Mouse (Mus musculus) hindbrain, embryonic 16.5 days (tissue): ENCODE data around the gene Blm. TPM values are rescaled to one million over a fixed set of nuclear protein-coding genes. Genes with fewer than 3 reads are reported as not detected.

ENCODE experiments used
- ATAC-seq: fragments of 200-750 bp; cut with Nextera tagmentation; 2 replicates; pipeline ENCODE4 v1.8.0; 2017; ENCODE audit warnings: moderate TSS enrichment, moderate library complexity
- H3K27ac ChIP-seq: fragments of 300-500 bp; sonication (generic); 2 replicates; pipeline ENCODE4 v1.5.1; 2014; ENCODE audit warnings: low read depth, mild to moderate bottlenecking, control low read depth, low read length, moderate library complexity
- H3K27me3 ChIP-seq: fragments of 300-500 bp; sonication (generic); replicated peaks from 2 replicates; pipeline ENCODE4 v1.6.1; 2014; ENCODE audit warnings: low read length; ENCODE audit not compliant: control insufficient read depth, insufficient read depth
- H3K36me3 ChIP-seq: fragments of 300-500 bp; sonication (generic); 2 replicates; pipeline ENCODE4 v1.6.1; 2014; ENCODE audit warnings: mild to moderate bottlenecking, low read length, moderate library complexity, mixed read lengths; ENCODE audit not compliant: control insufficient read depth, insufficient read depth
- H3K4me1 ChIP-seq: fragments of 300-500 bp; sonication (generic); 2 replicates; pipeline ENCODE4 v1.6.1; 2014; ENCODE audit warnings: low read depth, low read length; ENCODE audit not compliant: control insufficient read depth, insufficient read depth
- H3K4me2 ChIP-seq: fragments of 300-500 bp; sonication (generic); 2 replicates; pipeline ENCODE4 v1.6.1; 2014; ENCODE audit warnings: mild to moderate bottlenecking, low read length, control low read depth, moderate library complexity
- H3K4me3 ChIP-seq: fragments of 300-500 bp; sonication (generic); 2 replicates; pipeline ENCODE4 v1.5.1; 2014; ENCODE audit warnings: mild to moderate bottlenecking, low read length, control low read depth, moderate library complexity
- H3K9ac ChIP-seq: fragments of 300-500 bp; sonication (generic); 2 replicates; pipeline ENCODE4 v1.6.1; 2014; ENCODE audit warnings: low read depth, mild to moderate bottlenecking, control low read depth, low read length, moderate library complexity
- H3K9me3 ChIP-seq: fragments of 300-500 bp; sonication (generic); 2 replicates; pipeline ENCODE4 v1.6.1; 2014; ENCODE audit warnings: mild to moderate bottlenecking, low read length, moderate library complexity; ENCODE audit not compliant: control insufficient read depth
- WGBS: fragments of 180-500 bp; shearing (Covaris S2); extraction: QIAGEN DNeasy Blood & Tissue Kit; methylation state at CpG from one replicate; pipeline ENCODE4 v1.1.7; 2014; 5-methylcytosine and 5-hydroxymethylcytosine counted together
- polyA plus RNA-seq: library from polyadenylated mRNA; unstranded; fragments of >200 nt; fragmentation: Nextera tagmentation; extraction: Ambion mirVana; gene quantifications from 2 replicates; pipeline ENCODE4 v1.2.1, GENCODE M21; 2015

Blm gene
- polyA plus RNA-seq, 1 experiment from 2014 or later: 7.3 TPM

DNA sequence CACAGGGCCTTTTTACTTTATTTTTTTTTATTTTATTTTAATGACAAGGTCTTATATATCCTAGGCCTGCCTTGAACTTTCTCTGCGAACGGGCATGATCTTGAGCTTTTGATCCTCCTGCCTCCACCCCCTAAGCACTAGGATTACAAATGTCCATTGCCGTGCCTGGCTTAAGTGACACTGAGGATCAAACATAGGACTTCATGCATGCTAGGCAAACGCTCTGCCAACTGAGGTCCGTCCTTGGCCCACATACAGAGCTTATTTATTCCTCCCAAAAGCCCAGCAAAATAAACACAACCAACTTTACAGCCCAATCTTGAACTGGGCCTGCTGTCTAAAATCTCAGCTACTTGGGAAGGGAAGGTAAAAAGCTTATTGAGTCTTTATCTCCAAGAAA, 122.1 kb downstream of the Blm start:
- H3K4me2 ChIP-seq: no peak overlapping the region
- H3K36me3 ChIP-seq: no peaks in the 10 kb centered on the region
- 70% methylated on average over 5 of the region's 5 CpGs for WGBS
- H3K27ac ChIP-seq: no peak overlapping the region
- no peak overlapping the region for H3K9ac ChIP-seq
- H3K4me1 ChIP-seq: no peaks in the 10 kb centered on the region
- no peak for ATAC-seq
- no peaks in the 10 kb centered on the region for H3K27me3 ChIP-seq
- no peaks in the 10 kb centered on the region for H3K9me3 ChIP-seq
- H3K4me3 ChIP-seq: no peak overlapping the region

DNA sequence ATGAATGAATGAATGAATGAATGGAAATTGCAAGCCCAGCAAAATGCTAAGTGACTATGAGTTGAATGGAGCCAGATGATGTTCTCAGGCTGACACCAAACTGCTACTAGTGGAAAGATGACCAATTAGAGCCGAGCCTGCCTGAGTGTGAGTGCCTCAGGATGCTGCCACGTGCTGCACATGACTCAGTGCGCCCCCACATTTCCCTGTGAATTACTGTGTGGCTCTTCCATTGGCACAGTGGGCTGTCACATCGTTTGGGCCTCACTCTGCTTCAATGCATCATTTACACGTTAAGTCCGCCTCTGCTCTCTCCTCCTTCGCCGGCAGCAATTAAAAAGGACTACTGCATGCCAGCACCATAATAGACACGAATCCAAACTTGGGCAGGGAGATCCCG, 122.6 kb downstream of the Blm start:
- H3K27ac ChIP-seq: no peak overlapping the region
- no peaks in the 10 kb centered on the region for H3K9me3 ChIP-seq
- H3K36me3 ChIP-seq: no peaks in the 10 kb centered on the region
- 63% methylated on average over 10 of the region's 10 CpGs for WGBS
- H3K4me3 ChIP-seq: no peak overlapping the region
- H3K4me1 ChIP-seq: no peaks in the 10 kb centered on the region
- no peak for ATAC-seq
- H3K9ac ChIP-seq: no peak overlapping the region
- H3K4me2 ChIP-seq: no peak overlapping the region
- H3K27me3 ChIP-seq: no peaks in the 10 kb centered on the region

DNA sequence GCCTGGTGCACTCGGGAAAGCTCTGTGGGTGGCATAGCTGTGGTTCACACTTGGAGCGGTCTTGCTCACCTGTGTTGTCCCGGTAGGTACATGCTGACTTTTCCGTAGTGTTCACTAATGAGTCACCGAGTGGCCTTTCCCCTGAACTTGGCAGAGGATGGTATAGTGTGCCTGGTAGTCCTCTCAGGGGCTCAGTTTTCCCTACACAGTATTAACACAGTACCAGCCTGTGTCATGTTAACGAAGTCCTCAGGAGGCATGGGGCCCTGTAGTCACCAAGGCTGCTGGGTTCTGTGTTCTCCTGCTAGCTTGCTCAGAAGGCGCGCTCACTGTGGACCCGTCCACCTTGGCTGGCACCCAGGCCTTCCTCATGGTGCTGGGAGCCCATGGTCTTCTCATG, 124.5 kb downstream of the Blm start:
- Histone ChIP-seq H3K4me1 (no peaks in the 10 kb centered on the region), H3K36me3 (no peaks in the 10 kb centered on the region), H3K27me3 (no peaks in the 10 kb centered on the region), H3K4me2 (no peak overlapping the region), H3K4me3 (no peak overlapping the region), H3K27ac (no peak overlapping the region), H3K9ac (no peak overlapping the region), H3K9me3 (no peaks in the 10 kb centered on the region)
- no peak for ATAC-seq
- 80% methylated on average over 9 of the region's 9 CpGs for WGBS

DNA sequence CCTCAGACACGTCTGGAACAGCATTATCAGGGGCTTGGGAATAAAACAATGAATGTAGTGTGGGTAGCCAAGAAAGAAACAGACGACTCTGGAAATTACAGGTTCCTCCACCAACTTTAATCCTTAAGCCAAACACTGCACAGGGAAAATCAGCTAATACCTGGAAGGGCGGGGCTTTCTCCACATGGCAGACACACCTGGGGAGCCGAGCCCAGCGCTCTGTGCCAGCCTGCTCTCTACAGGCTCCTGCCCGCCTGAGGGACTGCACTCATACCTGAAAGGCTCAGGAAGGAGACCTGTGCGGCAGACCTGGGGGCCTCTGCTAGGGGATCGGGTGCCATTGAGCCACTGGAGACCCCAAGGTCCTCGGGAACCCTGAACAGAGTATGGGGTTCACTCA, 127.2 kb downstream of the Blm start:
- Histone ChIP-seq H3K9me3 (no peaks in the 10 kb centered on the region), H3K27me3 (no peaks in the 10 kb centered on the region), H3K4me3 (no peak overlapping the region), H3K36me3 (no peaks in the 10 kb centered on the region), H3K4me2 (no peak overlapping the region), H3K4me1 (no peaks in the 10 kb centered on the region; the same call in 1 of the 2 replicates), H3K9ac (no peak overlapping the region), H3K27ac (no peak overlapping the region)
- no peak for ATAC-seq
- WGBS: 83% methylated on average over 9 of the region's 9 CpGs

DNA sequence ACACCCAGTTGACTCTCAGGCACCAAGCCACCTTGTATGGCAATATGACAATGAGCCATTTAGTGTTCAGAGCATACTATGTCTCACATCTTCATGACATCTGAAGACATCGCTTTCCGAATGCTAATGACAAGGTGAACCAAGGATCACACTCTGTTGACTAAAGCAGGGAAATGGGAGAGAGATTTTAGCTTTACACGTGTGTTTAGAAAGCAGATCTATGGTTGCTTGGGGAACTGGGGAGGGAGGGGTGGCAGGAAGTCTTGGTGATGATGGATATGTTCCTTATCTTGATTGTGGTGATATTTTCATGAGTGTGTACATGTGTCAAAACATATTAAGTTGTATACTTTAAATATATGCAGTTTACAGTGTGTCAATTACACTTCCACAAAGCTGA, 128.7 kb downstream of the Blm start:
- no peak for ATAC-seq
- H3K9me3 ChIP-seq: no peaks in the 10 kb centered on the region
- no peak overlapping the region for H3K27ac ChIP-seq
- peaks cover 6% of the 10 kb centered on the region for H3K4me1 ChIP-seq
- H3K9ac ChIP-seq: no peak overlapping the region
- no peaks in the 10 kb centered on the region for H3K27me3 ChIP-seq
- H3K4me3 ChIP-seq: no peak overlapping the region
- 85% methylated on average over 3 of the region's 3 CpGs for WGBS
- no peak overlapping the region for H3K4me2 ChIP-seq
- H3K36me3 ChIP-seq: no peaks in the 10 kb centered on the region

DNA sequence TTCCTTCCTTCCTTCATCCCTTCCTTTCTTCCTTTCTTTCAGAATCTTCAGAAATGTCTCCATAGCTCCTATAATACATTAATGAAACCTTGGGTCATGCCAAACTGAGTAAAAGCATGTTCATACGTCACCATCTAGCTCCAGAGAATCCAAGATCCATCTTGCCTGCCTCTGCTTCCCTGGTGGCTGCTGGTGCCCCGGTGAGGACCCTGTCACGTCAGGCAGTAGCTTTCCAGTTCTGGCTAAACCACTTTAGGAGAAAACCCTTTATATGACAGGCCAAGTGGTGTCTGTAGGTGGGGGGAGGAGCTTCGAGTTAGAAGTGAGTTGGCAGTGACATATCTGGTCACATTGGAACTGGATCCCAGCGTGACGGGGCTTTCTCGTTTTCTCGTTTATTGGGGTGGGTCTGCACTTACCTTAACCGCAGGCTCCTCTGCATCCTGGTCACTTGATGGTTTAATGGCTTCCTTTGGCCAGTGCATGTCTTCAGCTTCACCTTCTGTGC, 129.7 kb downstream of the Blm start, which contains the start of gene Furin:
Gene Furin, minus strand, starts transcription at position 249 of the 508 bp plus-strand sequence.
- H3K36me3 ChIP-seq: no peaks in the 10 kb centered on the region
- 79% methylated on average over 9 of the region's 9 CpGs for WGBS
- no peak within 1 kb of the TSS for H3K4me3 ChIP-seq
- no peaks in the 10 kb centered on the region for H3K9me3 ChIP-seq
- no peak within 1 kb of the TSS for H3K9ac ChIP-seq
- no peaks in the 10 kb centered on the region for H3K27me3 ChIP-seq
- H3K27ac ChIP-seq: no peak within 1 kb of the TSS
- peaks cover 14% of the 10 kb centered on the region for H3K4me1 ChIP-seq
- no peak within 1 kb of the TSS for H3K4me2 ChIP-seq
- no peak for ATAC-seq

Other genes starting within 250 kb of the Blm start
- gene Prc1, start 240.7 kb downstream of the Blm start, polyA plus RNA-seq: 34.9 and 41.2 TPM in 2 replicates
- 9.9 and 11.5 TPM in 2 replicates for gene Rccd1, start 210.7 kb downstream of the Blm start, polyA plus RNA-seq
- gene Unc45a, start 194.1 kb downstream of the Blm start, polyA plus RNA-seq: 57.0 and 65.7 TPM in 2 replicates
- gene Hddc3, start 192.0 kb downstream of the Blm start, polyA plus RNA-seq: 21.3 and 26.7 TPM in 2 replicates
- gene Man2a2, start 163.7 kb downstream of the Blm start, polyA plus RNA-seq: 20.7 and 24.4 TPM in 2 replicates
- 3.8 and 4.9 TPM in 2 replicates for gene Fes, start 147.2 kb downstream of the Blm start, polyA plus RNA-seq
- gene Furin, start 129.7 kb downstream of the Blm start, polyA plus RNA-seq: 3.9 and 4.5 TPM in 2 replicates
- 14.2 and 16.1 TPM in 2 replicates for gene Crtc3, start 153.8 kb upstream of the Blm start, polyA plus RNA-seq